Mouse (Mus musculus) hindlimb bud, embryonic 11.5 days (tissue): Measurements from ENCODE around the gene Emc1.
"Not testable (repeated sequence)": the region's sequence is repeated elsewhere in the genome, so short reads cannot be mapped to it uniquely, and the experiment has no call there.

ENCODE experiments used
- DNase-seq: peaks from one replicate; pipeline ENCODE4 v3.0.0-alpha.2; 2012; ENCODE audit warnings: low read depth, low spot score; ENCODE audit errors: extremely low spot score

Emc1 gene

GRCm38 (mm10) chr4:139352832-139353231, 445 bp downstream of the Emc1 start:
- DNase-seq, result no peak

- DNase-seq, result no peak
These were observed 4.8 kb downstream of the Emc1 start for GRCm38 (mm10) chr4:139357211-139357610.

GRCm38 (mm10) chr4:139360761-139361548, 8.6 kb downstream of the Emc1 start:
- DNase-seq, result no peak

DNA sequence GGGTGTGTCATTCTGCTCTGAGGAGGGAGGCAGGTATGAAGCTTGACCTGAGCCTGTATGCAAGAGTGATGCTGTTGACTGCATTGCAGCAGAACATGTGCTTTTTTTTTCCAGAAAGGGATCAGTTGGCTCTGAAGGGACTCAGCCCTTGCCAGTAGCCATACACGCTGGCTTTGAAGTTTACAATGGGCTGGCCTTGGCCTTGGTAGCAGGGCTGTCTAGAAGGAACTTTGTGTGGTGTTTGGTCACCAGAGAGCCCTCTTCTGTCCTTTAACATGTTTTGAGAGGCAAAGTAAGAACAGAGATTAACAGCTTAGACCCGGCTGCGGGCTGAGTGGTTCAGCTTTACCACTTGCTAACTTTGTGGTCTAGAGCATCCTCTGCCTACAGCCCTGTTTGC, 14.9 kb downstream of the Emc1 start:
- no peak for DNase-seq

GRCm38 (mm10) chr4:139368038-139368437, 15.7 kb downstream of the Emc1 start:
- no peak for DNase-seq

GRCm38 (mm10) chr4:139373130-139373529, 20.7 kb downstream of the Emc1 start:
- no peak for DNase-seq

- no peak for DNase-seq
These were observed 21.1 kb downstream of the Emc1 start for GRCm38 (mm10) chr4:139373531-139373930.

GRCm38 (mm10) chr4:139379719-139380118, 27.3 kb downstream of the Emc1 start:
- DNase-seq, result no peak

- peak; percentile 99 for DNase-seq
These were observed 27.9 kb downstream of the Emc1 start for GRCm38 (mm10) chr4:139380207-139380748.

DNA sequence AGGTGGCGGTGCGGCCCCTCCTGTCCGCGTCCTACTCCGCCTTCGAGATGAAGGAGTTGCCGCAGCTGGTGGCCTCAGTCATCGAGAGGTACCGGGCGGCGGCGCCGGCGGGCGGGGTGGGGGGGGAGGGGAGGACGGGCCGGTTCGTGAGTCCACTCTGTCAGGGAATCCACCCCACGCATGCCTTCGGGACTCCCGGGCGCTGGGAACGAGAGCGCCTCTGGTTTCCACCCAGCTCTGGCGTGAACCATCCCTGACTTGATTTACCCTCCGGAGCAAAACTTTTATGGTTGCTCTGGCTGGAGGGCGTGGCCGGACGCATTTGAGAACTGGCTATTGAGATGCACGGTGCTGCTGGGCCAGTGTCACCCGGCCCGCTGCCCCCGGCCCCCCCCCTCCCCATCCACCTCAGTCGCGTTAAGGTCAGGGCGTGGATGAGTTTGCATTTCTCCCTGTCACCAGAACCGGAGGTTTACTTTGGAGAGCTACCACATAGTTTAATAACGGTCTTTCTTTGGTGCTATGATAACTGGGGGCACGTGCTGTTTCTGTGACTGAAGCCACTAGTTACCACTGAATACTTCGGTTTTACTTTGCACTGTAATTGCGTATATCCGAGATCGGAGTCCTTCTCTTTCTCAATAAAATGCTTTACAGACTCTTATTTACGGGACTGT, 28.5 kb downstream of the Emc1 start:
- DNase-seq, result no peak

DNA sequence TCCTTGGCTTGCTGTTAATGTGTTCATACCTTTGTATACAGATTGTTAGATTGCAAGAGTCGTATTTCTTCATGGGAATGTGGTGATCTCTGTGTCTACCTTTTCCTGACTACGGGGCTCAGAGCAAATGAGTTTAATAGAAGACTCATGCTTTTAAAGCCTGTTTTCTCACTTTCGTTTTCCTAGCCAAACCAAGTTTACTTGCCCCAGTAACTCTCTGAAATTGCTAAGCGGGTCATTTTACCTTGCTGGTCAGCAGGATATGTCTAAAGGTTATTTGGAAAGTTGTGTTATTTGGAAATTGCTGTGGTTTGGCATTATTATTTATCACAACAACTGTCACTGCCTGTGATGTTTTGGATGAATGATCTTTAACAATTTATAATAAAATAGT, 29.1 kb downstream of the Emc1 start:
- no peak for DNase-seq

GRCm38 (mm10) chr4:139382231-139382630, 29.8 kb downstream of the Emc1 start:
- no peak for DNase-seq

DNA sequence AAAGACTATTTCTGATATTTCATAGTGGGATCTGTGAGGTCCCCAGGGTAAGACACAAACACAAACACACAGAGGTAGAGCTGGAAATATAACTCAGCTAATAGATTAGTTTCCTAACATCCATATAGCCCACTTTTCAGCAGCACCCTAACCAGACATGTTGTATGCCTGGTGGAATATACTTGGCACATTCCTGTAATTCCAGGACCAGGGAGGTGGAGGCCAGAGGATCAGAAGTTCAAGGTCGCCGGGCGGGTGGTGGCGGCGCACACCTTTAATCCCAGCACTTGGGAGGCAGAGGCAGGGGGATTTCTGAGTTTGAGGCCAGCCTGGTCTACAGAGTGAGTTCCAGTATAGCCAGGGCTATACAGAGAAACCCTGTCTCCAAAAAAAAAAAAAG, 33.5 kb downstream of the Emc1 start:
- DNase-seq, result not testable (repeated sequence)

DNA sequence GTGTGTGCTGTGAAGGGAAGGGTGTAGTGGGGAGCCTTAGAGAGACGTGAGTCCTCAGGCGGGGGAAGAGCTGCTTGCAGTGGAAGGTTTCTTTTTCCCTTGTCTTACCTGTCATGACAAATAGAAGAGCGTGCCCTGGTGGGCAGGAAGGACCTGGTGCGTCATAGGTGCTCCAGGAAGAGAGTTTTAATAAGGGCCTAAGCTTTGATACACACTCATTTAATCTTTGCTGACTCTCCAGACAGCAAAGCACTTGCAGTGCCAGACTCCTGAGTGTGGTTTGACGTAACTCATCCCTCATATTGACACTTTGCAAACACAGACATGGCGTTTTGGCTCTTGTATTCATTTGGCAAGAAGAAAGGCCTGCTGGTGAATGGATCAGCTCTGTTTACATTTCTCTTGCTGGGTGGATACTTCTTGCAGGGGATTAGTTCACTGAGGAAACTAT, 34.5 kb downstream of the Emc1 start:
- DNase-seq, result no peak

DNA sequence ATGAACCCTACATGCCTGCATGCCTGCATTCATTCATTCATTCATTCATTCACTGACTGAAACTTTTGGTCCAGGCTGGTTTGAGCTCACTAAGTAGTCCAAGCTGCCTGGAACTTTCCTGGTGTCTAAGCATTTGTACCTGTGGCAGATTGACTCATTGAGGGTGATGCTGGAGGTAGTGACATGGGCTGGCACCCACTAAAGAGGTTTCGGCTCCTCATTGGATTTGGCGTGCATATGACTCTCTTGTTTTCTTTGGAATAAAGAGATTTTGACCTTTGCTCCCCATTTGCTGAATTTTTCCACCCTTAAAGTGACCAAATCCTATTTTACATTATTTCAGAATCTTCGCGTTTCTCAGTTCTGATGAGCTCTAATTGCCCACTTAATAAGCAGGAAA, 37.2 kb downstream of the Emc1 start:
- no peak for DNase-seq

DNA sequence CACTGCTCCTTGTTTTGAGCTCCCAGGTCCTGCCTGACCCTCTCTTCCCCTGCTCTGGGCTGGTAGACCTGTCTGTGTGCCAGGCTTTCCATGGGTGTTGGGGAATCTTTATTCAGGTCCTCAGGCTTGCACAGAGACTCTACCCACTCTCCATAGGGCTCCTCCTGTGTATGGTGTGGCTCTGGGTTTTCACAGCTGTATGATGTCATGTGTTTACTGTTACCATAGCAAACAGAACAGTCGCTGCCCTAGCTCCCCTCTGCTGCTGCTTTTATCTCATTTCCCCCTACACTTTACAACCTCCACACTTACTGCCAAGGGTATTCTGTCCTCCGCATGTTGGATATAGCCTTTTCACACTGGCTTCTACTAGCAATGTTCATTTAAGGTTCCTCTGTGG, 43.0 kb downstream of the Emc1 start:
- DNase-seq, result no peak

GRCm38 (mm10) chr4:139400487-139400886, 48.1 kb downstream of the Emc1 start:
- no peak for DNase-seq

DNA sequence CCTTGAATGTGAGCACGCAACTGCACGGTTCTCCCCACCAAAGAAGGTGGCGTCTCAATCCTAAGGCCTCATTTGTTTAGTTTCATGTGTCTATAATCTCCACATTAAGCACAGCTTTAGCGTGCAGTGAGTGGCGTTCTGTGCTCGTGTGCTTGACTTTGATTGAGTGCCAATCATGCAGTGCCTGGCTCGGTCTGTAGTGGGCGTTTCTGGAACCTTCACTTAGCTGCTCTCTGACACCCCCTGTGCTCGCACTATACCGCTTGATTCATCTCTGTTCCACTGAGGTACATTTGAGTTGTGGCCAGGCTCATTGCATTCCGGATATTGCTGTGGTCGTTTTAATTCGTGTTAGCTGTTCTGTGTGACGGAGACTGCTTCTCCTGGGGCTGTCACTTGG, 50.8 kb downstream of the Emc1 start:
- DNase-seq, result no peak

DNA sequence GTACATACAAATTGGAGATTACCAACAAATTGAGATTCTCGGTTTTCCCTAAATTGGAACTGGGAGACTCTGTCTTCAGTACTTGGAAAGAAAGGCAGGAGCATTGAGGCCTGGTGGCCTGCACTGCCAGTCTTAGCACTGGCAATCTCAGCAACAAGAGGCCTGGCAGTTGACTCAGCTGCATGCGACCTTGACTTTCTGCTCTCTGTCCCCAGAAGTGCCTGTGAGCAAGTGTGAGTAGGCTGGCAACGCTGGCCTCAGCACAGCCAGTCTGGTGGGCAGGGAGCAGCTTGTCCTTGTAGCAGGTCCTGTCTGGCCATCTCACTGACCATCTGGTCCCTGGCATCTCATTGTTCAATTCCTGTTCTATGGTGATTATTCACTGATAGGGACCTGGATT, 59.0 kb downstream of the Emc1 start:
- no peak for DNase-seq

DNA sequence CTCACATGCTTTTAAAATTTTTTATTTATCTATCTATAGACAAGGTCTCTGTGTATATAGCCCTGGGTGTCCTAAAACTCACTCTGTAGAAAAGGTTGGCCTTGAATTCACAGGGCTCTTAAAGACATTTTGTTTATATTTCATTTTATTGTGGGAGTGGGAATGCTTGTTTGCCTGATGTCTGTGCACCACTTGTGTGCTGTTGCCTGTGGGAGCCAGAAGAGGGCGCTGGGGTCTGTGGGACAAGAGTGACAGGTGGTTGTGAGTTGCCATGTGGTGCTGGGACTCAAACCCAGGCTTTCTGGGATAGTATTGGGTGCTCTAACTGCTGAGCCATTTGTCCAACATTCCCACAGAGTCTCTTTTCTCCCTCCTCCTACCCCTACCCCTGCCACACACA, 65.5 kb downstream of the Emc1 start:
- no peak for DNase-seq

- no peak for DNase-seq
These were observed 69.2 kb downstream of the Emc1 start for GRCm38 (mm10) chr4:139421621-139422020.

GRCm38 (mm10) chr4:139422409-139422808, 70.0 kb downstream of the Emc1 start:
- no peak for DNase-seq
